Mouse (Mus musculus): Measurements from ENCODE around the gene Srd5a2. TPM values are rescaled to one million over a fixed set of nuclear protein-coding genes. Genes with fewer than 3 reads are reported as not detected.

Gene Srd5a2
- polyA plus RNA-seq, 2 experiments = 0.02 TPM; not detected in 1

DNA sequence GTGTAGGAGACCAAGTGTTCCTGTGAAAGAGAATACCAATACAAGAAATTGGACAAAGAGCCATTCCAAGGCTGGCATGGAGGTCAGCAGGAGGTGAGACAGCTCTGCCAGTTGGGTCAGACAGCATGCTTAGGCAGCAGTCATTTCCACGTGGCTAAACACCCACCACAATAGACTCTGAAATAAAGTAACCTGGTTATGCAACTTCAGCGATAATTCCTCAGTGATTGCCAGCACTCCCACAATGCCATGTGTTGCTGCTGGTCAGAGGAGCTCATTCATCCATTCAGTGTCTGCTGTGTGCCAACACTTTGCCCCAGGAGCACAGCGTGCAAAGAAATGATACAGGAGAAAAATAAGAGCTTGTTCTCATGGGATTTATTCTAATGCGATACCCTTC lies 4.0 kb downstream of the Srd5a2 start:
- H3K27me3 ChIP-seq (ENCODE audit: control insufficient read depth, insufficient read depth, low read length) = peaks cover 26% of the 10 kb centered on the region
- no peak overlapping the region for H3K4me2 ChIP-seq (ENCODE audit: low read depth)
- no peak overlapping the region for H3K4me3 ChIP-seq (ENCODE audit: insufficient read depth in 1 of 2, low read depth in 2 of 2, low read length in 2 of 2)
- no peaks in the 10 kb centered on the region for H3K9me3 ChIP-seq (ENCODE audit: control insufficient read depth, low read length)
- DNase-seq (ENCODE audit: low read depth in 3 of 3, low spot score in 3 of 3) (no peak), ATAC-seq (ENCODE audit: insufficient read depth) (no peak)
- H3K27ac ChIP-seq = no peak overlapping the region
- no peak overlapping the region for H3K9ac ChIP-seq (replicated peaks)
- 60% methylated on average over 4 of the region's 4 CpGs for WGBS (ENCODE audit: insufficient replicate concordance)
- TF ChIP-seq CTCF (IDR thresholded peaks at IDR 0.05; ENCODE audit: low read depth) (no peak), EP300 (IDR thresholded peaks at IDR 0.05; ENCODE audit: low read depth) (no peak)
- no peaks in the 10 kb centered on the region for H3K36me3 ChIP-seq (replicated peaks; ENCODE audit: control insufficient read depth, insufficient read depth, low read depth)
- H3K4me1 ChIP-seq (replicated peaks; ENCODE audit: control insufficient read depth in 2 of 2, insufficient read depth in 2 of 2, low read length in 1 of 2) = no peaks in the 10 kb centered on the region

GRCm38 (mm10) chr17:74020526-74021203 lies 27.1 kb downstream of the Srd5a2 start:
- 30% methylated on average over 8 of the region's 8 CpGs for WGBS (ENCODE audit: insufficient replicate concordance)
- no peak overlapping the region for H3K4me2 ChIP-seq (ENCODE audit: low read depth)
- ATAC-seq (ENCODE audit: insufficient read depth) = 0 out of 2 replicates have a peak, but pooled peaks have one; percentile 15

GRCm38 (mm10) chr17:74018281-74018680 lies 29.4 kb downstream of the Srd5a2 start:
- WGBS (ENCODE audit: insufficient replicate concordance) = 49% methylated on average over 4 of the region's 4 CpGs
- Histone ChIP-seq H3K27me3 (ENCODE audit: control insufficient read depth, insufficient read depth, low read length) (no peaks in the 10 kb centered on the region), H3K4me2 (ENCODE audit: low read depth) (no peak overlapping the region), H3K4me3 (ENCODE audit: insufficient read depth in 1 of 2, low read depth in 2 of 2, low read length in 2 of 2) (no peak overlapping the region), H3K4me1 (replicated peaks; ENCODE audit: control insufficient read depth in 2 of 2, insufficient read depth in 2 of 2, low read length in 1 of 2) (no peaks in the 10 kb centered on the region), H3K9ac (replicated peaks) (no peak overlapping the region), H3K36me3 (replicated peaks; ENCODE audit: control insufficient read depth, insufficient read depth, low read depth) (no peaks in the 10 kb centered on the region), H3K27ac (no peak overlapping the region), H3K9me3 (ENCODE audit: control insufficient read depth, low read length) (no peaks in the 10 kb centered on the region)
- ATAC-seq (ENCODE audit: insufficient read depth) = no peak
- no peak for DNase-seq (ENCODE audit: low read depth in 3 of 3, low spot score in 3 of 3)
- TF ChIP-seq EP300 (IDR thresholded peaks at IDR 0.05; ENCODE audit: low read depth) = no peak
- TF ChIP-seq CTCF (IDR thresholded peaks at IDR 0.05; ENCODE audit: low read depth) = no peak

More at GRCm38 (mm10) chr17:74020526-74021203, 27.1 kb downstream of the Srd5a2 start:
- no peak for TF ChIP-seq EP300 (IDR thresholded peaks at IDR 0.05; ENCODE audit: low read depth)
- peak; percentile 98 for TF ChIP-seq CTCF (IDR thresholded peaks at IDR 0.05; ENCODE audit: low read depth)
- no peaks in the 10 kb centered on the region for H3K27me3 ChIP-seq (ENCODE audit: control insufficient read depth, insufficient read depth, low read length)
- H3K4me1 ChIP-seq (replicated peaks; ENCODE audit: control insufficient read depth in 2 of 2, insufficient read depth in 2 of 2, low read length in 1 of 2) = no peaks in the 10 kb centered on the region
- H3K9ac ChIP-seq (replicated peaks) = no peak overlapping the region
- peak; percentile 28 to 46 (median 42) for DNase-seq (ENCODE audit: low read depth in 3 of 3, low spot score in 3 of 3)
- H3K4me3 ChIP-seq (ENCODE audit: insufficient read depth in 1 of 2, low read depth in 2 of 2, low read length in 2 of 2) = no peak overlapping the region
- no peaks in the 10 kb centered on the region for H3K9me3 ChIP-seq (ENCODE audit: control insufficient read depth, low read length)
- no peaks in the 10 kb centered on the region for H3K36me3 ChIP-seq (replicated peaks; ENCODE audit: control insufficient read depth, insufficient read depth, low read depth)
- no peak overlapping the region for H3K27ac ChIP-seq

DNA sequence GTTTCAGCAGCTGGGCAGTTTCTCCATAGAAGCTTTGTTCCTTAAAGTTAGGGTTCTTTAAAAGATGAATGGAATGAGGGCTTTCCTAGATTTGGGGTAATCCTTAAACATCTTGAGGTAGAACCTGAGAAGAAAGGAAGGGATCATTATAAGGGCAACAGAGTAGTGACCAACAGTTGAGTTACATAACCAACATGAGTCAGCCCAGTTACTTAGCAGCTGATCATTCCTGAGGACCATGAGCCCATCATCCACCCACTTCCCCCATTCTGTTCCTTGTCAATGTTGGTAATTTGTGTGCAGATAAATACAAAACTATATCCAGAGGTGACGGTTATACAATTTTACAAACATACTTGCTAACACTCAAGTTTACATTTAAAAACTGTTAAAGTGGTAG lies 30.1 kb downstream of the Srd5a2 start:
- Histone ChIP-seq H3K27me3 (ENCODE audit: control insufficient read depth, insufficient read depth, low read length) (no peaks in the 10 kb centered on the region), H3K4me2 (ENCODE audit: low read depth) (no peak overlapping the region), H3K9ac (replicated peaks) (no peak overlapping the region), H3K9me3 (ENCODE audit: control insufficient read depth, low read length) (no peaks in the 10 kb centered on the region), H3K36me3 (replicated peaks; ENCODE audit: control insufficient read depth, insufficient read depth, low read depth) (no peaks in the 10 kb centered on the region), H3K4me3 (ENCODE audit: insufficient read depth in 1 of 2, low read depth in 2 of 2, low read length in 2 of 2) (no peak overlapping the region), H3K4me1 (replicated peaks; ENCODE audit: control insufficient read depth in 2 of 2, insufficient read depth in 2 of 2, low read length in 1 of 2) (no peaks in the 10 kb centered on the region), H3K27ac (no peak overlapping the region)
- WGBS (ENCODE audit: insufficient replicate concordance) = 42% methylated on average over 1 of the region's 1 CpGs
- TF ChIP-seq CTCF (IDR thresholded peaks at IDR 0.05; ENCODE audit: low read depth) (no peak), EP300 (IDR thresholded peaks at IDR 0.05; ENCODE audit: low read depth) (no peak)
- DNase-seq (ENCODE audit: low read depth in 3 of 3, low spot score in 3 of 3) = no peak
- ATAC-seq (ENCODE audit: insufficient read depth) = no peak

DNA sequence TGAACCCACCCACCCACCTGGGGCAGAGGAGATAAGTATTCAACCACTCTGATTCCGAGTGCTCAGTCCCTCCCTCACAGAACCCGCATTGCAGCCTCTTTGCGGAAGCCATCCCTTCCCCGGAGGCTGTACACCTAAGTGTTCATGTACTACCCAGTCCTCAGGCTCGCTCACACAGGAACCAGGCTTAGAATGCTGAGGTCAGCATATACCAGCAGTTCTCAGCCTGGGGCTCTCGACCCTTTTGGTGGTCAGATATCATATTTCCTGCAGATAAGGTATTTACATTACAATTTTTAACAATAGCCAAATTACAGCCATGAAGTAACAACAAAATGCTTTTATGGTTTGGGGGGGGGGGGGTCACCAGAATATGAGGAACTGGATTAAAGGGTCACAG lies 32.6 kb downstream of the Srd5a2 start:
- Histone ChIP-seq H3K9me3 (ENCODE audit: control insufficient read depth, low read length) (no peaks in the 10 kb centered on the region), H3K36me3 (replicated peaks; ENCODE audit: control insufficient read depth, insufficient read depth, low read depth) (no peaks in the 10 kb centered on the region), H3K27me3 (ENCODE audit: control insufficient read depth, insufficient read depth, low read length) (no peaks in the 10 kb centered on the region), H3K4me2 (ENCODE audit: low read depth) (no peak overlapping the region), H3K4me3 (ENCODE audit: insufficient read depth in 1 of 2, low read depth in 2 of 2, low read length in 2 of 2) (no peak overlapping the region), H3K9ac (replicated peaks) (no peak overlapping the region), H3K4me1 (replicated peaks; ENCODE audit: control insufficient read depth in 2 of 2, insufficient read depth in 2 of 2, low read length in 1 of 2) (no peaks in the 10 kb centered on the region), H3K27ac (no peak overlapping the region)
- TF ChIP-seq CTCF (IDR thresholded peaks at IDR 0.05; ENCODE audit: low read depth) (no peak), EP300 (IDR thresholded peaks at IDR 0.05; ENCODE audit: low read depth) (no peak)
- no peak for DNase-seq (ENCODE audit: low read depth in 3 of 3, low spot score in 3 of 3)
- 60% methylated on average over 6 of the region's 6 CpGs for WGBS (ENCODE audit: insufficient replicate concordance)
- no peak for ATAC-seq (ENCODE audit: insufficient read depth)
